Mouse (Mus musculus) lung, embryonic 14.5 days (tissue): Measurements from ENCODE around the gene Tmtc1. TPM values are rescaled to one million over a fixed set of nuclear protein-coding genes. Genes with fewer than 3 reads are reported as not detected.
A peak's percentile ranks its signal among the peaks of the same experiment; 100 is the strongest.

Experiments used
- ATAC-seq: fragments of 200-750 bp; cut with Nextera tagmentation; 2 replicates; pipeline ENCODE4 v1.8.0; 2017; ENCODE audit warnings: mild to moderate bottlenecking, moderate TSS enrichment, moderate library complexity; ENCODE audit not compliant: insufficient read depth
- DNase-seq: peaks from one replicate; pipeline ENCODE4 v3.0.0-alpha.2; 2015
- H3K27ac ChIP-seq: fragments of 300-500 bp; sonication (generic); 2 replicates; pipeline ENCODE4 v1.5.1; 2014; ENCODE audit warnings: low read depth, mild to moderate bottlenecking, moderate library complexity
- H3K27me3 ChIP-seq: fragments of 300-500 bp; sonication (generic); 2 replicates; pipeline ENCODE4 v1.6.1; 2014; ENCODE audit warnings: low read length, control low read depth; ENCODE audit not compliant: insufficient read depth
- H3K36me3 ChIP-seq: fragments of 300-500 bp; sonication (generic); 2 replicates; pipeline ENCODE4 v1.6.1; 2014; ENCODE audit warnings: control low read depth; ENCODE audit not compliant: insufficient read depth
- H3K4me1 ChIP-seq: fragments of 300-500 bp; sonication (generic); 2 replicates; pipeline ENCODE4 v1.6.1; 2014; ENCODE audit warnings: antibody characterized with exemption, control low read depth; ENCODE audit not compliant: insufficient read depth
- H3K4me2 ChIP-seq: fragments of 300-500 bp; sonication (generic); 2 replicates; pipeline ENCODE4 v1.6.1; 2014; ENCODE audit warnings: mild to moderate bottlenecking
- H3K4me3 ChIP-seq: fragments of 300-500 bp; sonication (generic); 2 replicates; pipeline ENCODE4 v1.5.1; 2014; ENCODE audit warnings: low read depth, low read length
- H3K9ac ChIP-seq: fragments of 300-500 bp; sonication (generic); 2 replicates; pipeline ENCODE4 v1.6.1; 2014
- H3K9me3 ChIP-seq: fragments of 300-500 bp; sonication (generic); 2 replicates; pipeline ENCODE4 v1.6.1; 2016; ENCODE audit warnings: low read depth, low read length, control low read depth
- CTCF ChIP-seq: IDR thresholded peaks from 2 replicates; pipeline ENCODE4 v1.5.1; 2016; ENCODE audit warnings: antibody characterized with exemption, low read depth
- WGBS: fragments of 180-500 bp; shearing (Covaris S2); extraction: QIAGEN DNeasy Blood & Tissue Kit; methylation state at CpG from one replicate; pipeline ENCODE4 v1.1.7; 2014; 5-methylcytosine and 5-hydroxymethylcytosine counted together
- polyA plus RNA-seq: library from polyadenylated mRNA; unstranded; fragments of >200 nt; fragmentation: Nextera tagmentation; extraction: Ambion mirVana; gene quantifications from 2 replicates; pipeline ENCODE4 v1.2.1, GENCODE M21; 2014

Gene Tmtc1
- polyA plus RNA-seq, 1 experiment from 2014 or later, result 3.6 TPM

DNA sequence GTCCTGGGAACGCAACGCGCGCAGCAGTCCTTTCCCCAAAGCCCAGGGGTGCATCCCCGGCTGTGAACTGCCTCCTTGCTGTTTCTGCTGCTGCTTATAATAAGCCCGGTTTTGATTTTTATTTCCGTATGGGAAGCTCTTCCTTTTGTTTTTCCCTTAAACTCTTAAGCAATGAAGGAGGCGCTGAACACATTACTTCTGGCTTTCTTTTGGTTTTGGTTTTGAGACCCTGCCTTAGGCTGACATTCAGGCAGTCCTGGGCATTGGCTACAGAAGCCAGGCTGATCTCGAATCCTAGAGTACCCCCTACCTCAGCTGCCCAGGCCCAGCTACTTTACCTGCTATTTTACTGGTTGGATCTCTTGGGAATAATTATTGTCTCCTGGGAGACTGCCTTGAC lies 607 bp upstream of the Tmtc1 start:
- Histone ChIP-seq H3K4me2 (peak overlapping the region; percentile 96), H3K4me3 (peak overlapping the region; percentile 67), H3K36me3 (no peaks in the 10 kb centered on the region), H3K27ac (no peak overlapping the region), H3K9ac (peak overlapping the region; percentile 59), H3K27me3 (peaks cover 39% of the 10 kb centered on the region), H3K4me1 (no peaks in the 10 kb centered on the region), H3K9me3 (no peaks in the 10 kb centered on the region)
- TF ChIP-seq CTCF, result no peak
- no peak for DNase-seq
- ATAC-seq, result no peak
- WGBS, result 3% methylated on average over 9 of the region's 9 CpGs

DNA sequence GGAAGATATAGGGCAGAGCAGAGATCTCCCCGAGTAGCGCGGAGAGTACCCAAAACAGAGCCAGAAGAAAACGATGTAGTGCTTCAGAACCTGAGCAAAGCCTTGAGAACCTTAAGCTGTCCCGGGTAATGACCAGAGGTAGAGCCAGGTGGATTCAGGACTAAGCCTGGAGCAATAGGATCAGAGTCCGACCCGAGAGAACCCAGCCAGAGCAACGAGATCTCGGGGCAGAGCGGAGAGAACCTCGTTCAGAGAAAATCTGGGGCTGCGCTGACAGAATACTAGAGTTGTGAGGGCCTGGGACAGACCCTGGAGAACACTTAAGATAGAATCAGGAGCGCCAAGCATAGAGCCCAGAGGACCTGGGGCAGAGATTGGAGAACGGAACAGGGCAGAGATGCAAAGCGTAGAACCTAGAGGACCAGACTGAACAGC lies 881 bp downstream of the Tmtc1 start:
- no peak overlapping the region for H3K27ac ChIP-seq
- ATAC-seq (peak; percentile 6; the same call in 1 of the 2 replicates), DNase-seq (peak; percentile 28)
- H3K9ac ChIP-seq, result peak overlapping the region; percentile 59
- H3K36me3 ChIP-seq, result no peaks in the 10 kb centered on the region
- no peak for TF ChIP-seq CTCF
- peaks cover 39% of the 10 kb centered on the region for H3K27me3 ChIP-seq
- H3K4me2 ChIP-seq, result peak overlapping the region; percentile 96
- H3K4me3 ChIP-seq, result peak overlapping the region; percentile 67
- no peaks in the 10 kb centered on the region for H3K9me3 ChIP-seq
- 3% methylated on average over 15 of the region's 15 CpGs for WGBS
- no peaks in the 10 kb centered on the region for H3K4me1 ChIP-seq

DNA sequence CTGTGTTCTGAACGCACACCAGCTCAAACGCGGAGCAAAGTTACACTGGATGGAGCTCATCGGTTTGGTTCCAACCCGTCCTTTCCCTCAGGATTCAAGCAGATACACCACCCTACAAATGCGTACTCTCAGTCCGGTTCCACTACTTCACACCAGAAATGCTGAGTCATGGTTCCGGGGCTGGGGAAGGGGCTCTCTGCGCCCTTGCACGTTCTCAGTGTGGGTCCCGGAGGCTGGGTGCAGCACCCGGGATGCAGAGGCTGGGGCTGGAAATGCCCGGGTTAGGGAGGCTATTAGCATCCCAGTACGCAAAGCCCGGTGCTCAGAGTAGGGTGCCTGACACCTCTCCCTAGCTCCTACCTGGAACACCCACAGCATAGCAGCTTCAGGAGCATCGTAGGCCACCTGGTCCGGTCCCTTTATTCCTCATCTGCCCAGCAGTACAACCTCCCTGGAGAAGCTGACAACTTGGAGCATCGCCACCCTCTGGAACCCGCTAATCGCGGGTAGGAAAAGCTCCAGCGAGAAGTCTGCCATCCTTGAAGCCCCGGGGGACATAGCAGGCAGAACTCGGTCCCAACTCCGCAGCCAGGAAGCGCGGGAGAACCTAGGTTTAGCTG lies 1.4 kb downstream of the Tmtc1 start:
- WGBS, result under 1% methylated on average over 27 of the region's 27 CpGs
- Histone ChIP-seq H3K27ac (no peak overlapping the region), H3K4me1 (no peaks in the 10 kb centered on the region), H3K4me3 (peak overlapping the region; percentile 67), H3K4me2 (peak overlapping the region; percentile 96), H3K9me3 (no peaks in the 10 kb centered on the region), H3K9ac (peak overlapping the region; percentile 59), H3K27me3 (peaks cover 39% of the 10 kb centered on the region), H3K36me3 (no peaks in the 10 kb centered on the region)
- TF ChIP-seq CTCF, result no peak
- DNase-seq, result peak; percentile 49
- ATAC-seq, result peak; percentile 15; the same call in 1 of the 2 replicates

DNA sequence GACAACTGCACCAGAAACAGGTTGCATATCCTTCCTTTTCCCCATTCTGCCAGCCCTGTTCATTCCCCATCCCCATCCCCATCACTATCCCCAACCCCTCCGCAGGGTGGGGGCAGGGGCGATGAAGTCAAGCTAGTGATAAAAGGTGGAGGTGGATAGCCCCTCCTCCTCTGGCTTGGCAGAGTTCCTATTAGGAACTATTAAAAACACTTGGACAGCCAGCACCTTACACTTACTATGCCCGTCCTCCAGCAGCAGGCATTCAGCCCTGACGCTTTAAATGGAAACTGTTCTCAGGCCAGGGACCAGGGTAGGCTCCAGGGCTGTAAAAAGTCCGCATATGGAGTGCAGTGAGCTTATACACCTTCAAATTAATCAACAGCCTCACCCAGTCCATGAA lies 2.3 kb downstream of the Tmtc1 start:
- Histone ChIP-seq H3K9ac (no peak overlapping the region), H3K27ac (no peak overlapping the region), H3K27me3 (peaks cover 39% of the 10 kb centered on the region), H3K4me3 (peak overlapping the region; percentile 67), H3K9me3 (no peaks in the 10 kb centered on the region), H3K4me2 (peak overlapping the region; percentile 96), H3K36me3 (no peaks in the 10 kb centered on the region), H3K4me1 (no peaks in the 10 kb centered on the region)
- DNase-seq (peak; percentile 12), ATAC-seq (no peak)
- WGBS, result 14% methylated on average over 5 of the region's 5 CpGs
- no peak for TF ChIP-seq CTCF

DNA sequence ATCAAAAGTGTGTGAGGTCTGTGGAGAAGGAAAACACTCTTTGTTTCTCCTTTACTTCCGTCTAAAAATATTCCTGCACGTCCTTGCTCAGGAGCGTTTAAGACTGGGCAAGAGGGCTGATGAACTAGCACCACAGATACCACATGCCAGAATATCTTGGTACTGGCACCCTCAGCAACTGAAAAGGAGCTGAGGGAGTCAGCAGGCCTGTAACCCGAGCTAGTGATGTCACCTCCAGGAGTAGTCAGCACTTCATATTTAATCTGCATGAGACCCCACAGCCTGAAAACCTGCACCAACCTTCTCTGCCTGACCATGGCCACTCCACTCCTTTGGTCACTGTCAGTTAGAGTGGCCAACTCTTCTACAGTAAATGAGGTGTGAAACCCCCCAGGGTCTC lies 5.1 kb downstream of the Tmtc1 start:
- WGBS, result 55% methylated on average over 4 of the region's 4 CpGs
- Histone ChIP-seq H3K27me3 (peaks cover 22% of the 10 kb centered on the region), H3K4me2 (no peak overlapping the region), H3K27ac (no peak overlapping the region), H3K4me3 (no peak overlapping the region), H3K9me3 (no peaks in the 10 kb centered on the region), H3K36me3 (no peaks in the 10 kb centered on the region), H3K4me1 (no peaks in the 10 kb centered on the region), H3K9ac (no peak overlapping the region)
- no peak for TF ChIP-seq CTCF
- ATAC-seq, result no peak
- DNase-seq, result no peak

DNA sequence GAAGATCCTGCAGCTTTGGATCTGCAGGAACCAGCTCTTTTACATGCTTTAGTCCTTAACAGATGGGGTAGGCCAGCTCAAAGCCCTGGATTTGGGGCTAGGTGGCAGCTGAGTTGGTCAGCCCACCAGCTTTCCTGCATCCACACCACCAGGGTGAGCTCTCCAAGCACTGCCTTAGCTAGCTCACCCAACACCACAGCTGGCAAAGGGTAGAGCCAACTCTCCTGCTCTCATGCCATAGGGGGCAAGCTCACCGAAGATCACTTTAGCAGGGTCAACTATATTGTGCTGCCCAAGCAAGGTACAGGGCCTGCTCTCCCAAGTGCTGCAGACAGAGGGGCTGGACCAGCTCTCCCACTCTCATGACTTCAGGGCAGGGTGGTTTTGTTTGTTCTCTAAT lies 6.6 kb downstream of the Tmtc1 start:
- DNase-seq, result no peak
- no peak overlapping the region for H3K27ac ChIP-seq
- no peak for TF ChIP-seq CTCF
- H3K36me3 ChIP-seq, result no peaks in the 10 kb centered on the region
- no peaks in the 10 kb centered on the region for H3K9me3 ChIP-seq
- H3K27me3 ChIP-seq, result peaks cover 9% of the 10 kb centered on the region
- ATAC-seq, result no peak
- H3K4me2 ChIP-seq, result no peak overlapping the region
- H3K4me3 ChIP-seq, result no peak overlapping the region
- 81% methylated on average over 1 of the region's 1 CpGs for WGBS
- H3K4me1 ChIP-seq, result no peaks in the 10 kb centered on the region
- no peak overlapping the region for H3K9ac ChIP-seq

DNA sequence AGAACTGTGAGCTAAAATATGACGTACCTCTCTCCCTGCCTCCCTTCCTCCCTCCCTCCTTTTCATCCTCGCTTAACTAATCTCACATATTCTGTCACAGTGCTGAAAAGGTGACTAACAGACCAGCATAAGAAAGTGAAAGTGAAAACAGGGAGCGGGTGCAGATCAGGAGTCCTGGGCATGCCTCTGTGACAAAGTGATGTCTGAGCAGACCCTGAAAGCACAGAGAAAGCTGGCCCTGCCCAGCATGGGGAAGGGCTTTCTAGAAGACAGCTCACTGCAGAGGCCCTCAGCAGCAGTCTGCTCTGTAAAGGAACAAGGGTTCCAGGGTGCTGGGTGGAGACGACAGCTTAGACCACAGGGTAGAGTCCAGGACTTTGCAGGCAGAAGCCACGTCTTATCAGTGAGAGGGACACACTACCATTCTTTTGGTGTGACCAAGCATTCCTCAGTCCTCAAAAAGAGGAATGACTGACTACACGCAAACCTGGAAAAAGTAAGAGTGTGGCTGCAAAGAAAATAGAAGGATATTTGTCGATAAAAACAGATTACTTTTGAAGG lies 7.7 kb downstream of the Tmtc1 start:
- Histone ChIP-seq H3K36me3 (no peaks in the 10 kb centered on the region), H3K4me1 (no peaks in the 10 kb centered on the region), H3K9ac (no peak overlapping the region), H3K4me3 (no peak overlapping the region), H3K9me3 (no peaks in the 10 kb centered on the region), H3K27ac (no peak overlapping the region), H3K27me3 (no peaks in the 10 kb centered on the region), H3K4me2 (no peak overlapping the region)
- TF ChIP-seq CTCF, result no peak
- no peak for ATAC-seq
- 76% methylated on average over 7 of the region's 7 CpGs for WGBS
- DNase-seq, result no peak
